Mouse (Mus musculus) embryo, embryonic 9.5 days (tissue): Measurements from ENCODE around the gene Dlgap1.

Experiments used
- DNase-seq: peaks from one replicate; pipeline ENCODE4 v3.0.0-alpha.2; 2017; ENCODE audit errors: extremely low spot score

Gene Dlgap1

GRCm38 (mm10) chr17:70864645-70865044, 895.8 kb downstream of the Dlgap1 start:
- DNase-seq = no peak

GRCm38 (mm10) chr17:70865060-70865604, 896.3 kb downstream of the Dlgap1 start:
- no peak for DNase-seq

GRCm38 (mm10) chr17:70866029-70866428, 897.2 kb downstream of the Dlgap1 start:
- no peak for DNase-seq

DNA sequence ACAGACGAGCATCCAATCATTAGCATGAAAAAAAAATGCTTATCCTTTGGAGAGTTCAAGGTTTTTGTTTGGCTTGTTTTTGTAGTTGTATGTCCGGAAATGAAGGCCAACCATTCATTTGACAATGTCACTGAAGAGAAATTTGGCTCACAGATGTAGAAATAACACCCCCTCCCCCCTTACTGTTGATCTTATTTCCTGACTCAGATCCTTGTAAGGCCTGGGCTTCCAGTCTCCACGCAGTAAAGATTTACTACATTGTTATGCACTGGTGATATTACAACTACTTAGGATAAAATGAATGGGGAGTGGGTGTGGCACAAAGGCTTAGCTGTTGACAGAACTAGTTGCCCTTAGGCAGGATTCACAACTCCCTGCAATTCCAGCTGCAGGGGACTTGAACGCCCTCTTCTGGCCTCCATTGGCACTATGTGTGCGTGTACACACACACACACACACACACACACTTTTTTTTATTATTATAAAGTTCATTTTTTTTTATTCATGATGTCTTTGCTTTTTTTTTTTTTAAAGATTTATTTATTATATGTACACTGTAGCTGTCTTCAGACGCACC, 897.8 kb downstream of the Dlgap1 start:
- no peak for DNase-seq

GRCm38 (mm10) chr17:70868577-70869229, 899.8 kb downstream of the Dlgap1 start:
- DNase-seq = no peak

GRCm38 (mm10) chr17:70870581-70870980, 901.7 kb downstream of the Dlgap1 start:
- no peak for DNase-seq
